Mouse (Mus musculus) adrenal gland, postnatal 14 days (tissue): ENCODE results near the gene Cmtm6. TPM values are rescaled to one million over a fixed set of nuclear protein-coding genes. Genes with fewer than 3 reads are reported as not detected.

ENCODE experiments used
- DNase-seq: peaks from one replicate; pipeline ENCODE4 v3.0.0; 2021; ENCODE audit warnings: mixed read lengths
- total RNA-seq: library from RNA; stranded (reverse); gene quantifications from 2 replicates; pipeline ENCODE4 v1.2.3, GENCODE M21; 2021

Cmtm6 gene
- total RNA-seq, 1 experiment from 2014 or later: 57.6 TPM

DNA sequence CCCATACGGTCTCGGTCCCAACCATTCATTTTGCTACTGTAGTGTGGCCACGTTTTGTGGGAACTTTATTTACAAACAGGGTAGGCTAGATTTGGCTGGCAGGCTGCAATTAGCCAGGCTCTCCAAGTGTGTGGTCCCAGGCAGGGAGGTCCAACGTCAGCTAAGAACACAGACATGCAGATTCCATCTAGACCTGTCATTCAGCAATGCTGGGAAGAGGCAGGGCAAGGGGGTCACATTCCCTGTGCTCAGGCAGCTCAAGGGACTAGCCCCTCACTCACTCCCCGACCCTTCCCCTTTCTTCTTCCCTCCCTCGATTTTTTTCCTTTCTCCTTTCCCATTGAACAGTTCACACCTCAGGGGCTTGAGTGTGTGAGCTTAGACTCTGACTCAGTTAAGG, 67.9 kb downstream of the Cmtm6 start:
- DNase-seq: no peak

Other genes with a start within 250 kb of the Cmtm6 start
- not detected in 2 replicates for gene Ccr4, start 226.2 kb upstream of the Cmtm6 start, total RNA-seq
- gene C130032M10Rik, start 215.4 kb upstream of the Cmtm6 start, total RNA-seq: not detected in 2 replicates
- gene Trim71, start 166.7 kb upstream of the Cmtm6 start, total RNA-seq: 0.04 TPM in 1 of 2 replicates, not detected in the other
- 33.9 and 36.5 TPM in 2 replicates for gene Cnot10, start 90.9 kb upstream of the Cmtm6 start, total RNA-seq
- 37.1 and 44.6 TPM in 2 replicates for gene Dync1li1, start 42.3 kb upstream of the Cmtm6 start, total RNA-seq
- 32.0 and 36.7 TPM in 2 replicates for gene Cmtm7, start 50.7 kb downstream of the Cmtm6 start, total RNA-seq
- gene Cmtm8, start 113.0 kb downstream of the Cmtm6 start, total RNA-seq: 9.0 and 16.9 TPM in 2 replicates
- gene Gpd1l, start 202.9 kb downstream of the Cmtm6 start, total RNA-seq: 27.2 and 28.3 TPM in 2 replicates
- 6.8 and 8.6 TPM in 2 replicates for gene Osbpl10, start 247.5 kb downstream of the Cmtm6 start, total RNA-seq